Mouse (Mus musculus) kidney, postnatal 0 days (tissue): Measurements from ENCODE around the gene Krtap8-1. TPM values are rescaled to one million over a fixed set of nuclear protein-coding genes. Genes with fewer than 3 reads are reported as not detected.

Source experiments
- ATAC-seq: fragments of 200-750 bp; cut with Nextera tagmentation; replicated peaks from 2 replicates; pipeline ENCODE4 v1.8.0; 2017; ENCODE audit warnings: low read depth, moderate number of reproducible peaks, moderate TSS enrichment, moderate library complexity; ENCODE audit not compliant: low FRiP score
- DNase-seq: peaks from one replicate; pipeline ENCODE4 v3.0.0-alpha.2; 2016; ENCODE audit warnings: low spot score
- H3K27ac ChIP-seq: fragments of 300-500 bp; sonication (generic); 2 replicates; pipeline ENCODE4 v1.5.1; 2014; ENCODE audit warnings: mild to moderate bottlenecking
- H3K27me3 ChIP-seq: fragments of 300-500 bp; sonication (generic); 2 replicates; pipeline ENCODE4 v1.6.1; 2014; ENCODE audit warnings: low read length, mixed read lengths; ENCODE audit not compliant: insufficient read depth
- H3K36me3 ChIP-seq: fragments of 300-500 bp; sonication (generic); 2 replicates; pipeline ENCODE4 v1.6.1; 2014; ENCODE audit warnings: low read length, mixed read lengths; ENCODE audit not compliant: insufficient read depth
- H3K4me1 ChIP-seq: fragments of 300-500 bp; sonication (generic); replicated peaks from 2 replicates; pipeline ENCODE4 v1.6.1; 2014; ENCODE audit warnings: antibody characterized with exemption, low read length, mixed read lengths; ENCODE audit not compliant: insufficient read depth
- H3K4me2 ChIP-seq: fragments of 300-500 bp; sonication (generic); 2 replicates; pipeline ENCODE4 v1.6.1; 2014; ENCODE audit warnings: mild to moderate bottlenecking, low read length, moderate library complexity, mixed read lengths
- H3K4me3 ChIP-seq: fragments of 300-500 bp; sonication (generic); replicated peaks from 2 replicates; pipeline ENCODE4 v1.5.1; 2014; ENCODE audit warnings: low read depth, low read length
- H3K9ac ChIP-seq: fragments of 300-500 bp; sonication (generic); 2 replicates; pipeline ENCODE4 v1.6.1; 2014; ENCODE audit warnings: low read depth, low read length
- H3K9me3 ChIP-seq: fragments of 300-500 bp; sonication (generic); replicated peaks from 2 replicates; pipeline ENCODE4 v1.6.1; 2016; ENCODE audit warnings: low read length, inconsistent platforms, mixed read lengths
- CTCF ChIP-seq: IDR thresholded peaks from 2 replicates; pipeline ENCODE4 v1.5.1; 2016; ENCODE audit warnings: antibody characterized with exemption, low read depth, mild to moderate bottlenecking, moderate library complexity
- WGBS: fragments of 180-500 bp; shearing (Covaris S2); extraction: QIAGEN DNeasy Blood & Tissue Kit; methylation state at CpG from one replicate; pipeline ENCODE4 v1.1.7; 2014; 5-methylcytosine and 5-hydroxymethylcytosine counted together
- polyA plus RNA-seq: library from polyadenylated mRNA; unstranded; fragments of >200 nt; fragmentation: Nextera tagmentation; extraction: Ambion mirVana; gene quantifications from 2 replicates; pipeline ENCODE4 v1.2.1, GENCODE M21; 2015

Gene Krtap8-1
- polyA plus RNA-seq, 1 experiment from 2014 or later = not detected

GRCm38 (mm10) chr16:89495394-89496153 lies 7.8 kb upstream of the Krtap8-1 start:
- Histone ChIP-seq H3K27me3 (no peaks in the 10 kb centered on the region), H3K9ac (no peak overlapping the region)
- WGBS = 78% methylated on average over 7 of the region's 7 CpGs

GRCm38 (mm10) chr16:89477679-89478314 lies 10.0 kb downstream of the Krtap8-1 start:
- H3K4me3 ChIP-seq = no peak overlapping the region
- no peaks in the 10 kb centered on the region for H3K36me3 ChIP-seq
- H3K9ac ChIP-seq = no peak overlapping the region
- no peak for DNase-seq
- ATAC-seq = no peak; the same call in 1 of the 2 replicates
- no peak for TF ChIP-seq CTCF
- H3K27me3 ChIP-seq = no peaks in the 10 kb centered on the region
- H3K4me2 ChIP-seq = no peak overlapping the region
- H3K4me1 ChIP-seq = no peaks in the 10 kb centered on the region
- 76% methylated on average over 12 of the region's 12 CpGs for WGBS
- H3K9me3 ChIP-seq = no peaks in the 10 kb centered on the region
- H3K27ac ChIP-seq = no peak overlapping the region

More at GRCm38 (mm10) chr16:89495394-89496153, 7.8 kb upstream of the Krtap8-1 start:
- no peaks in the 10 kb centered on the region for H3K9me3 ChIP-seq
- no peak overlapping the region for H3K27ac ChIP-seq
- H3K4me2 ChIP-seq = no peak overlapping the region
- H3K36me3 ChIP-seq = no peaks in the 10 kb centered on the region
- no peaks in the 10 kb centered on the region for H3K4me1 ChIP-seq
- ATAC-seq (no peak), DNase-seq (no peak)
- TF ChIP-seq CTCF = no peak
- H3K4me3 ChIP-seq = no peak overlapping the region

GRCm38 (mm10) chr16:89461189-89461588 lies 26.6 kb downstream of the Krtap8-1 start:
- ATAC-seq (no peak), DNase-seq (no peak)
- Histone ChIP-seq H3K36me3 (no peaks in the 10 kb centered on the region), H3K4me2 (no peak overlapping the region), H3K27ac (no peak overlapping the region), H3K9me3 (no peaks in the 10 kb centered on the region), H3K27me3 (no peaks in the 10 kb centered on the region), H3K9ac (no peak overlapping the region), H3K4me3 (no peak overlapping the region), H3K4me1 (no peaks in the 10 kb centered on the region)
- WGBS = 75% methylated on average over 5 of the region's 5 CpGs
- no peak for TF ChIP-seq CTCF

Other genes starting within 250 kb of the Krtap8-1 start
- not detected in 2 replicates for gene Krtap21-1, start 84.1 kb downstream of the Krtap8-1 start, polyA plus RNA-seq
- not detected in 2 replicates for gene Krtap6-2, start 67.8 kb downstream of the Krtap8-1 start, polyA plus RNA-seq
- not detected in 2 replicates for gene Krtap7-1, start 20.4 kb upstream of the Krtap8-1 start, polyA plus RNA-seq
- not detected in 2 replicates for gene Krtap11-1, start 83.2 kb upstream of the Krtap8-1 start, polyA plus RNA-seq